Mouse (Mus musculus): ENCODE results near the gene Twf2.
"Not testable (repeated sequence)": the region's sequence is repeated elsewhere in the genome, so short reads cannot be mapped to it uniquely, and the experiment has no call there.

Gene Twf2

DNA sequence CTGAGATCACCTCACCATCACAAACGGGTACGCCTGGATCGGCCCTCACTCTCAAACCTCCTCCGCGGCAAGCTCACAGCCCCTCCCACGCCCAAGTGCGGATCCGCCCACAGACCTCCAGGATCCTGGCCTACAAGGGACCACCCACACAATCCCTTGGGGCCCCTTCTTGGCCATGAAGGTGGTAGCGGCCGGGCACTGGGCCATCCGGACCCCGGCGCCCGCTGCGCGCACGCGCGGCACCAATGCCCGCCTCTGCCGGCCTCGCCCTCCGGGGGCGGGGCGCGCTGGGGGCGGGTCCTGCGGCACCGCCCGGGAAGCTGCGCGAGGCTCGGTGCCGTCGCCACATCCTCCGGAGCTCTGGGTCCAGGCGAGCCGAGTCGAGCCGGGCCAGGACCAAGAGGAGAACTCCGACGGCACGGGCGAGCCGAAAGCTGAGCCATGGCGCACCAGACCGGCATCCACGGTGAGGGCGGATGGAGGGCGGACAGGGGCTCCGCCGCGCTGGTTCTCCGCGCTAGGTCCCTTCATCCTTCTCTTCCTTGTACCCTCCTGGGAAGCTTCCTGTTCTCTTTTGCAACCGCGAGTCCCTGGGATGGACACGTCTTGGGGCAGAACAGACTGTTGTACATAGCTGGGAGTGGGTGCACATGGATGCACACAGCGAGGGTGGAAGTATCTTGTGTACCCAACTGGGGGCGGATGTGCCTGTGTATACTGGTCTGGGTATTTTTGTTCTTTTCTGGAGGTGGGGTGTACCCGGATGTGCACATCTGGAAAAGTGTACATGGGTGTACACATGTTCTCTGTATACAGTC lies at the start of gene Twf2:
Gene Twf2, plus strand, starts transcription at position 290 of the 818 bp plus-strand sequence.
- peak; percentile 89 for DNase-seq (ENCODE audit: low spot score in 2 of 2)

DNA sequence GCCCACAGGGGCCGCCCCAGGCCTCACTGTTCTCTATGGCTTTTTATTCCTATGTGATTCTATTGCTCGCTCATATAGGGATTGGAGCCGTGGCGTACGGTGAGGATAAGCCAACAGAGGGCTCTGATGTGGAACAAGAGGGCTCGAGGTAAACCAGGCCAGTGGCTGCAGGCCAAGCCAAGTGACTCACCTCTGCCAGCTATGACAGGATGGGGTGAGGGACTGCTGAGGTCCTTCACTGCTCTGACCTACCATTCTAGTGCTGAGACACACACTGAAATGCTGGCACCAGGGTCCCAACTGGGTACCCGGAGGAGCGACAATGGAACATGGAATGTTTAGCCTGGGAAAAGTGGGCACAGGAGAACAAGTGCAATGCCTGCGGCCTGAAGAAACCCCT lies 48.8 kb upstream of the Twf2 start:
- DNase-seq (ENCODE audit: low spot score in 2 of 2), result no peak

DNA sequence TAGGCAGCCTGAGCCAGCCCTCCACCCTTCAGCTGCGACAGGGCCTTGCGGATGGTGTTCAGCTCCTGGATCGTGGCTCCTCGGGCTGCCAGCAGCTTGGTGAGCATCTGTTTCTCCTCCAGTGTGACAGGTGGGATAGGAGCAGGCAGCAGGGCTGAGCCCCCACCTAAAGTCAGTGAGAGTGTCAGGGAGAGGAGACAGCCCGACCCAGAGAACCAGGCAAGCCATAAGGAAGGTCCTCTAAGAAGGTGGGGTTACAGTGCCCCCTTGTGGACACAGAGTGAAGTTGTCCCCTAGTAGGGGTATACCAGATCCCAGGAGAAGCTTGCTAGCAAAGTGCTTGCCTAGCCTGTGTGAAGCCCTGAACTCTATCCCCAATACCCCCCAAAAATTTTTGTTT lies 46.5 kb upstream of the Twf2 start:
- DNase-seq (ENCODE audit: low spot score in 2 of 2), result peak in 1 of 2 experiments; percentile 60

DNA sequence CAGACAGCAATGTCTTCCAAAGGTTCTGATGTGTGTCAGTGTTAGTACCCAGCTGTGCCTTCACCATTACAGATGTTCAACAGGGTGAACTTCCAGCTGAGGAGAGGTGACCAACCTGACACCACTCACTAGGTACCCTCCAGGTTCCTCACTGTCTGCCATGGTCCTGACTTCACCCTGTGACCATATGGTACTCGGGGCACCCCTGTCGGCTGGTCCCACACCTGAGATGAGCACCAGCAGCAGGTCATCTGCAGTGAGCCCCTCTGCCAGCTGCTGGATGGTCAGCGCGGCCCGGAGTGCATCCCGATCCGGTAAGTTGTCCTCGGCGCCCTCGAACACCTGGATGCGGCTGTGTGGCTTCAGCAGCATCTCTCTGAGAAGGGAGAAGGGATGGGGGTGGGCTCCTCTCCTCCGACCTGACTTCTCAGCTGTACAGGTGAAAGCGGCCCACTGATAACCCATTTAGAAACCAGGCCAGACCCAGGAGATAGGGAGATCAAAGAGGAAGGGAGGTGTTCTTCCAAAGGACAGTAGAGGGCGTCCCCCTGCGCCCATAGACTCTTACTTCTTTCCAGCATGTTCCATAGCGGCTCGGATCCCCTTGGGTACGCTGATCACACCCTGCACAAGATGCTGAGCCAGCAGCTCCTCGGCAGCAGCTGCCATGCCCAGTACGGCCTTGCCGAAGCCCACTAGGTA lies 45.8 kb upstream of the Twf2 start:
- no peak for DNase-seq (ENCODE audit: low spot score in 2 of 2)

DNA sequence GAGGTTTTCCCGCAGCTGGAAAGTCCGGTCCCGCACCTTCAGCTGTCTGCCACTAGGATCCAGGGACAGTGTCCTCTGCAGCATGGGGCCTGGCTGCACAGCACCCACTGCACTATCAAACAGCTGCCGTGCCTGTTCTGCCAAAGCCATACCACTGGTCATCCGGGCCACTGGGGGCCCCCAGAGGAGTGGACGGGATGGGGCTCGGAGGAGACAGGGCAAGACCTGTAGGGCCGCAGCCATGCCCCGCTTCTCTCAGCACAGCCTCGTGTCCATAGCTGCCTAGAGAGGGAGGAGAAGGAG lies 45.3 kb upstream of the Twf2 start:
- no peak for DNase-seq (ENCODE audit: low spot score in 2 of 2)

DNA sequence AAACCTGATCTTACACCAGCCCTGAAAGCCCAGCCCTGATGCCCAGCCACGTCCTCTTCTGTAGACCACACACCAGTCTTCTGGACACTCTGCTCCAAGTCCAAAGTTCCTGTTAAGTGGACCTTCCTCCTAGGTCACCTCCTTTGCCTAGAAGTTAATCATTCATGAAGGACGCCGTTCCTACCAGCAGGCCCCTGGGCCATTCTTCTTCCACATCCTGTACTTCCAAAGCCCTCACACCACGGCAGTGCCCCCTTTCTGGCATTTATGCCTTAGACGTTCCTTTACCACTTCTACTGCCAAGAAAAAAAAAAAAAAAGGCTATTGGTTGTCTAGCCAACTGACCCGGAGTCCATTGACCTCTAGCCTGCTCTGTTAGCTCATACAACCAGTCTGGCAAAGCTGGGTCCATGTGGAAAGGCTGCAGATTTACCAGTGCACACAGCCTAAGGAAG lies 44.8 kb upstream of the Twf2 start, which contains the start of gene Glyctk:
Gene Glyctk, minus strand, starts transcription at position 102 of the 455 bp plus-strand sequence.
- DNase-seq (ENCODE audit: low spot score in 2 of 2), result no peak

DNA sequence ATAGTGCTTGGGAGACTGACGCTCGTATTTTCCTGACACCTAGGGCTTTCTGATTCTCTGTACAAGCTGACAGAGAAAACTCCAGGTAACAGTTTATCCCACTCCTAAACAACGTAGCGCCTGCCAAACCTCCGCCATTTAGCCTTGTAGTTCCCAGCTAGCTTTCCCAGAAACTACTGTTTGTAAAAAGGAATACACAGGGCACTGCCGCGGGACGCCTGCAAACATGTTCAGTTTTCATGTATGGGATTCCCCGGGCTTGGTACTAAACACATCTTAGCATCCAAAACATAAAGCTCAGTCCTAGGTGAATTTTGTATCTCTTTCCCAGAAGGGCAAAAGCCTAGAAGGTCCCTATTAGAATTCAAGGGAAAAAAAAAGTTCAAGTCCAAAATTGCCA lies 43.7 kb upstream of the Twf2 start:
- no peak for DNase-seq (ENCODE audit: low spot score in 2 of 2)

DNA sequence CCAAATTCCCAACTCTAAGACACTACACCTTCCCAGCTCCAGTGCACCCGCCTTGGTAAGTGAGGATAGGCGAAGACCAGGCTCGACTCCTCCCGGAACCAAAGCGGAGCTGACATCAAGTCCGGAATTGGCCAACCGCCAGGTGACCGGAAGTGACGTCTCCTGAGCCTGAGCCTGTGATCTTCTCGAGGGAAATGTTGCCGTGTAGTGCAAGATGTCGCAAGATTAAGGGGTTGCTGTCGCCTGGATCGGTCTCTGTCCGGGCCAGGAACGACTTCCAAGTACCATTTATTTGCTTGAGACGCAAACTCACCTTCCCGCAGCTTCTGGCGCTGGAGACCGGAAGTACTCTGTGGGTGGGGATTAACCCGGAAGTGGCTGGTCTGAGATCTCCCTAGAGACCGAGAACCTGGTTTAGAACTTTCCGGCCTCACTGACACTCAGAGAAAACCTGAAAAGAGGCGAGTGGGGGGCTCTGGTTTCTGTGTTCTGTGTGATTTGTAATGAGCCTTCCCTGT lies 43.1 kb upstream of the Twf2 start:
- DNase-seq (ENCODE audit: low spot score in 2 of 2), result peak; percentile 83 to 90

DNA sequence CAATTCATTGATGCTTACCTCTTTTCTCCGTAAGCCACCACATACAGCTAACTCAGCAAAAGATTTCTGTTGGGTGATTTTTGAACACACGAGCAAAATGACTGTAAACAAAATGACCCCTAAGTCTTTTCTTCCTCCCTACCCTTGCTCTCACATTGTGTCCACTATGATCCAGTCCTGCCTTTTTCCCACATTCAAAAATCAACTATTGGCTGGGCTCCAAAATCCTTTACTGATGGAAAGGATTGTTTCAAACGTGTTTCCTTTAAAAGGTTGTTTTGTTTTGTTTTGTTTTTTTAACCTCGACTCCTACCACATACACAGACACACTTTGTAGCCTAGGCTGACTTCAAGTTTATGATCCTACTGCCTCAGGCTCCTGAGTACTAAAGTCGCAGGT lies 42.5 kb upstream of the Twf2 start:
- DNase-seq (ENCODE audit: low spot score in 2 of 2), result no peak

DNA sequence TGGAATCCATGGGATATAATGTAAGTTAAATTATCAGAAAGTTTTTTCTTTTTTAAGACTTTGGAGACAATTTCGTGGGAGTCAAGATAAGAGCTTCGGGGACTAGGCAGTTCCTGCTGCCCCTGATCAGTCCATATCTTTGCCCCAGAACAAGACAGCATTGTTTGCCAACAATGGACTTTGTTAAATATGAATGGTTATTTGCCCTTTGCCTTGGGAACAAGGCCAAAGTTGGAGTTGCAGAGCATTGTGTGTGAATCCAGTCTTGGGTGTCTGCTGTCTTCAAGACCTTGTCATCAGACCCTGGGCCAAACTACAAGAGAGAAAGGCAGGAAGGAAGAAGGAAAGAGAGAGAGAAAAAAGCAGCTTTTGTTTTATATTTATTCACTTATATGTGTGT lies 36.2 kb upstream of the Twf2 start:
- no peak for DNase-seq (ENCODE audit: low spot score in 2 of 2)

DNA sequence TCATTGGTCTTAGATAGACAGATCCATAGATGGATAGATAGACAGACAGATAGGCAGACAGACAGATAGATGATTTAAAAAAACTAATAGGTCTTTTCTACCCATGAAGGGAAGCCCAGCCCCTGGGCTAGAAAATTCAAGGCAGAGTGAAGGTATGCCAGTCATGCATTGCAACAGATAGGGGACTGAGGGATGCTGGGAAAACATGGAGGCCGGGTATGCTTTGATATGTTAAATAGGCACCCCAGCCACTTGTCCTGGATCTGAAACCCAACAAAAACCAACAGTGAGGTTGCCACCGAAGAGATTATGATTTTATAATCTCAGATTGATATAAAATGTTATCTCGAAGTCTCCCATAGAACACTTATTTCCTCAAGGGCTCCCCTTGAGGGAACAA lies 35.7 kb upstream of the Twf2 start:
- DNase-seq (ENCODE audit: low spot score in 2 of 2), result no peak

DNA sequence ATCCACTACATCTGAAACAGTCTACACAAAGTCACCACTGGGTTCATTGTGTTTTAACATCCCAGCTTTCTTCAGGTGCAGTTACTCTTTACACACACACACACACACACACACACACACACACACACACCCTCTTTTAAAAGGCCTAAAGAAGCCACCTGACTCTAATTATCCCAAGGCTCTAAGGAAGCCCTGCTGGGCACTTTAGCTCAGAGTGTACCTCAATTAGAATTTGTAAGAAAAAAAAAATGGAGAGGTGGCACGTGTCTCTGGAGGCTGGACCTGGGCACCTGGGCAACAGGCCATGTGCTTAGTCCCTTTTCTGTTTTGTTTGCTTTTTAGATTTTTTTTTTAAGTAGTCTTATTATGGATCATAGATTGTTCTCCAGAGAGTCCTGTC lies 35.2 kb upstream of the Twf2 start:
- DNase-seq (ENCODE audit: low spot score in 2 of 2), result no peak

DNA sequence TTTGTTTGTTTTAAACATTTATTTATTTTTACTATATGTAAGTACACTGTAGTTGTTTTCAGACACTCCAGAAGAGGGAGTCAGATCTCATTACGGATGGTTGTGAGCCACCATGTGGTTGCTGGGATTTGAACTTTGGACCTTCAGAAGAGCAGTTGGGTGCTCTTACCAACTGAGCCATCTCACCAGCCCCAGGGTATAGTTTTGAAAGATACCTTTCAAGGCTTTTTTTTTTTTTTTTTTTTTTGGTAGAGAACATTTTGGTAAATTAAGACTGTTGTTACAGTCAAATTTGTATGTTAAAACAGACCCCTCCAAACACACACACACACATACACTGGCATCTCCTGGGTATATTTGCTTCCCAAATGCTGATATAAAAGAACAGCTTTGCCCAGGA lies 33.9 kb upstream of the Twf2 start:
- DNase-seq (ENCODE audit: low spot score in 2 of 2), result not testable (repeated sequence)

DNA sequence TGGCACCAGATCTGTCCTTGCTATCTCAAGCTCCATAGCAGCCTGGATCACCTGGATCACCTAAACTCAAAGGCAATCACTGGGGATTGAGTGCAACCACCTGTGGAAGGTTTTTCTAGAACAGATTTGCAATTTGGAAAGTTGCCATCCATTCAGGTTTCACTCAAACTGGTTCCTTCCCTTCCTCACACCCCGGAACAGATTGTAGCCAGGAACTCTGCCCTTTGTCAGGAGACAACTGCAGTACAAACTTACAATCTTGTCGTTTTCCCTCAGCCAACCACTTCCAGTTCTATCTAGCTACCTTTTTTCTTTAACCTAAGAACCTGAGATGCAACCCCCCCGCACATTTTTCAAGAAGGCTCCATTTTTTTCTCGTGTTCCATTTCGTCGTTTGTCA lies 33.0 kb upstream of the Twf2 start:
- no peak for DNase-seq (ENCODE audit: low spot score in 2 of 2)

DNA sequence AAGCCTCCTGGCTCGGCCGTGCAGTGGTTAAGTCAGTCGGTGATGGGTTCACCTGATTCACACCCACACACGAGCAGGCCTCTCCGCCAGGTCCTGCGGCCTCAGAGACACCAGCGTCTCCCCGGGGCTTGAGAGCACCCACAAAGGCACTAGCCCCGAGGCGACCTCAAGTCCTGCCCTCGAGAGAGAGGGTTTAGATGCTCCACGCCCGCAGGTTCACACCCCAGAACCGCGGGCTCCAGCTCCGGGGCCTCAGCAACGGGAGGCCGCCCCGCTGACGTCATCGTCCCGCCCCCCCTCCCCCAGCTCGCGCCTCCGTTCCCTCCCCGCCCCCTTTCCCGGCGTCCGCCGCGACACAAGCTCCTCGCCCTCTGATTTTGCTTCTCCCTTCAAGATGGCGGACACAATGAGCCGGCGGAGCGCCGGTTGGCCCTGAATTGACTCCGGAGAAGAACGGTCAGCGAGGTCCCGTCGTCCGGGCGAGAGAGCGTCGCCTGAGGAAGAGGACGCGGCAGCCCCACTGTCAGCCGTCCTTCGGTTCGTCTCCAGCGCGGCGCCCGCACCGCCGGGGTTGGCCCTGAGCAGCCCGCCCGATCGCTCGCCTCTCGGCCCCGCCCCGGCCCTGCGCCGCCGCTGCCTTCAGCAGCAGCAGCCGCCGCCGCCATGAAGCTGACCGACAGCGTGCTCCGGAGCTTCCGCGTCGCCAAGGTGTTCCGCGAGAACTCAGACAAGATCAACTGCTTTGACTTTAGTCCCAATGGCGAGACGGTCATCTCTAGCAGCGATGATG lies 32.2 kb upstream of the Twf2 start, which contains the start of gene Wdr82:
Gene Wdr82, plus strand, starts transcription at position 373 of the 790 bp plus-strand sequence.
- peak; percentile 76 to 86 for DNase-seq (ENCODE audit: low spot score in 2 of 2)

DNA sequence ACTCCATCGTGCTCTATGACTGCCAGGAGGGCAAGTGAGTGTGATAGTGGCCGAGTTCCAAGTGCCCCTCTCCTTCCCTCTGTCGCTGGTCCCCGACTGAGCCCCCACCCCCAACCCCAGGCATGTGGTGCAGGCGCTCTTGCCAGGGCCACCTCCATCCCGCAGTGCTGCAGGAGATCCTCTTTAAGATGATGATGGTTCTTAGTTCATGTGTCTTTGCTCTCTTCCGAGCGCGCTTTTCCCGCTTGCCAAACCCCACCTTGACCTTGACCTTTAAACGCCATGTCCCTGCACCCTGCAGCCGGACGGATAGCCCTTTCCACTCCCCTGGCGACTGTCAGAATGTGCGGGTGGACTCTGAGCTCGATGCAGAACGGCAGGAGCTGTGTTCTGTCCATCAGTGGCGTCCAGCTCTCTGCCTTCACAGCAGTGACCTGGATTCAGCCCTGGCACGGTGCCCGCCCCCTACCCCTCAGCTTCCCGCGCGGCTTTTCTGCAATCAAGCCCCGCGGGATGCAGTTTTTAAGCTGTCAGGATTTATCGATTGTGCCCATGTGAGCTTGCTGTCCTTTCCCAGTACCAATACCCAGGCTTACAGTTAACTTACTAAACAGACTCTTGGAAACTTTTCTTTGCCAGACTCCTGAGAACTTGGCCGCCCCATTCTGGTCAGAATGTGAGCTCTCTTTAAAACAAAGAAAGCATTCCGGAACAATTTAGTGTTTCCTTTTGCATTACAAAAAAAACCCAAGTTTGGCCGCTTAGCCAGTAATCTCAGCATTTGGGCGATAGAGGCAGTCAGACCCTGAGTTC lies 31.4 kb upstream of the Twf2 start:
- DNase-seq (ENCODE audit: low spot score in 2 of 2), result peak; percentile 53 to 66

DNA sequence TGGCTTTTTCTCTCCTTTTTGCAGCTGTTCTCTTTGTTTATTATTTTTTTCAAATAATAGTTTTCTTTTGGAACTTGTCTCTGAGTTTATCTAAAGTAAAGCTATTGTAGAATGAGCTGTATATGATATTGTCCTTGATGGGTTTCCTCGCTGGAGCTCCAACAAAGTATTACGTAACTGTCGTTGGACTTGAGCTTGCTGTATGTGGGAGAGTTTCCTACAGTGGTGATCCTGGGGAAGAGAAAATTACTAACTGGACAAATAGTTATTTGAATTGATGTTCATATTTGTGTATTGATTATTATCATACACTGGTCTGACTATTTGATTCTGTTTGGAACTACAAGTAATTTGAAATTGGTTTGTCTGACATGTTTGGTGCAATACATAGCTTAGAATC lies 30.4 kb upstream of the Twf2 start:
- DNase-seq (ENCODE audit: low spot score in 2 of 2), result no peak

DNA sequence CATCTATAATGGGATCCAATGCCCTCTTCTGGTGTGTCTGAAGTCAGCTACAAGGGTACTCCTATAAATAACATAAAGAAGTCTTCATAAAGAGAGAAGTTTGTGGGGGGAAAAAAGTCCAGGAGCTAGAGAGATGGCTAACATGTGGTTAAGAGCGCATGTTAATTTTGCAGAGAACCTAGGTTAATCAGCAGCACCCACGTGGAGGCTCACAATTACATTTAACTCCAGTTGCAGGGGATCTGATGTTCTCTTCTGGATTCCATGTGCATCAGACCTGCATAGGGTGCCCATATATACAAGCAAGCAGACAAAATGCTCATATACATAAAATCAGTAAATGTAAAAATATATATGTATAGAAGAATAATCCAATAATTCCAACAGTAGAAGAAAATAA lies 29.5 kb upstream of the Twf2 start:
- no peak for DNase-seq (ENCODE audit: low spot score in 2 of 2)

DNA sequence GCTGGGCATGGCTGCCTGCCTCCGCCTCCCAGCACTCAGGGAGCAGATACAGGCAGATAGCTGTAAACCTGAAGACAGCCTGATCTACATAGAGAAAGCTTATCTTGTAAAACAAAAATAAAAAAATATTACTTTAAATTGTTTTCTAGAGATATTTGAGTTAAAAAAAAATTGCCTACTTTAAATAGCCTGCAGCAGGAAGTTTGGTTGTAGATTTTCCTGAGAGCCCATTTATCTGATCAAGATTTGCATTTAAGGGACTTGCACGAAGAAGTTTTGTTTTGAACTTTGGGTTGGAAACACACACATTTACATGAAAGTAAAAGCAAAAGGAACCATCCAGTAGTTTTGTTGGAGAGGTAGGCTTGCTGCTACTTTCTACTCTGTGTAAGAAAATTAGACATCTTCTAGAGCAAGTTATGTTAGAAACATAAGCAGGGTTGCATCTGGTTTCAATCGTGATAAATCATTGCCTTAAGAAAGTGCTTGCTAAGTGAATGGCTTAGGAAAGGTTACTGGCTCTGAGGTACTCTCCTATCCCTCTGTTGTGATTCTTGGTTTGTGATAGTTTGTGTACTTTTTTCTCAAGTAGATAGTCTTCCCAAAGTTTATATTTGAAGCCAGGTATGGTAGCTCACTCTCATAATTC lies 27.2 kb upstream of the Twf2 start:
- no peak for DNase-seq (ENCODE audit: low spot score in 2 of 2)

DNA sequence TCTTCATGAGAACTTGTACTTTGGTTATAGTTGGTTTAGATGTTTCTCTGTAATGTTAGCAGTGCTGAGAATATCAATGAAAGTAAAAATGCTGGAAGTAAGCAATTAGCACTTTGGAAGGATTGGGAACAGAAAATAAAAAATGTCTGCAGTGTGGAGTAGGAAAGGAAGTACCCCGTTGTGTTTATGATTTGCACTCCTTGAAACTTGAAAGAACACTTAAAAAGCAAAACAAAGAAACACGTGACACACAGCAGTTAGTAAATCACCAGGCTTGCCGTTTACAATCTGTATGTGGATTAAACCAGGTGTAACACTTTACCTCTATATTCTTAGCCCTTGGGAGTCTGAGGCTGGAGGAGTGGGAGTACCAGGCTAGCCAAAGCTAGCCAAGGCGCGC lies 26.1 kb upstream of the Twf2 start:
- DNase-seq (ENCODE audit: low spot score in 2 of 2), result no peak

DNA sequence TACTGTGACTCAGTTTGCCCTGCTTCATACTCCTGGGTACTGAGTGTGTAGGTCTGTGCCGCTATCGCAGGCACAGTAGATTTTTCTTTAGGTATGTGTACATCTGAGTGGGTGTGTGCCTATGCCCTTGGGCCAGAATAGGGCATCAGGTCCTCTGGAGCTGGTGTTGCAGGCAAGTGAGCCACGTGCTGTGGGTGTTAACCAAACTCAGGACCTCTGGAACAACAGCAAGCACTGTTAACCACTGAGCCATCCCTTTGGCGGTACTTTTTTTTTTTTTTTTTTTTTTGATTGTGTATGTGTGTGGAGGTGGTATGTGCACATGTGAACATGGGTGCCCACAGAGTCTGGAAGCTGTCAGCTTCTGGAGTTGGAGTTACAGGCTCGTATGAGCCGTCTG lies 25.1 kb upstream of the Twf2 start:
- no peak for DNase-seq (ENCODE audit: low spot score in 2 of 2)

Data from frontal cortex, postnatal 10 days (tissue).